Mouse (Mus musculus) cerebellum, adult (tissue): Measurements from ENCODE around the gene Atg13.

ENCODE experiments used
- ATAC-seq: cut with Nextera tagmentation; 2 replicates; pipeline ENCODE4 v1.9.2; 2017; ENCODE audit warnings: mild to moderate bottlenecking, moderate library complexity, mixed read lengths; ENCODE audit not compliant: insufficient number of reproducible peaks, low FRiP score, low TSS enrichment

The Atg13 gene

GRCm38 (mm10) chr2:91695436-91696224, 14.7 kb downstream of the Atg13 start:
- no peak for ATAC-seq

- no peak for ATAC-seq
Observed at GRCm38 (mm10) chr2:91689452-91689851, 20.9 kb downstream of the Atg13 start.

GRCm38 (mm10) chr2:91683919-91684318, 26.5 kb downstream of the Atg13 start:
- peak; percentile 58; the same call in 1 of the 2 replicates for ATAC-seq

GRCm38 (mm10) chr2:91682850-91683249, 27.5 kb downstream of the Atg13 start:
- ATAC-seq = no peak

- no peak for ATAC-seq
Observed at GRCm38 (mm10) chr2:91676961-91677360, 33.4 kb downstream of the Atg13 start.

- ATAC-seq = no peak
Observed at GRCm38 (mm10) chr2:91676420-91676819, 34.0 kb downstream of the Atg13 start.

GRCm38 (mm10) chr2:91674895-91675294, 35.5 kb downstream of the Atg13 start:
- no peak for ATAC-seq

- ATAC-seq = no peak
Observed at GRCm38 (mm10) chr2:91673587-91673986, 36.8 kb downstream of the Atg13 start.

- no peak for ATAC-seq
Observed at GRCm38 (mm10) chr2:91670038-91670437, 40.3 kb downstream of the Atg13 start.

- ATAC-seq = no peak
Observed at GRCm38 (mm10) chr2:91669326-91669725, 41.0 kb downstream of the Atg13 start.

GRCm38 (mm10) chr2:91667747-91668146, 42.6 kb downstream of the Atg13 start:
- ATAC-seq = no peak

GRCm38 (mm10) chr2:91666386-91666910, 43.9 kb downstream of the Atg13 start:
- ATAC-seq = no peak

GRCm38 (mm10) chr2:91664780-91665179, 45.6 kb downstream of the Atg13 start:
- no peak for ATAC-seq

GRCm38 (mm10) chr2:91660981-91661380, 49.4 kb downstream of the Atg13 start:
- ATAC-seq = no peak

- no peak for ATAC-seq
Observed at GRCm38 (mm10) chr2:91659657-91660056, 50.7 kb downstream of the Atg13 start.

GRCm38 (mm10) chr2:91656774-91657173, 53.6 kb downstream of the Atg13 start:
- no peak for ATAC-seq

GRCm38 (mm10) chr2:91655827-91656226, 54.5 kb downstream of the Atg13 start:
- no peak for ATAC-seq

- ATAC-seq = no peak
Observed at GRCm38 (mm10) chr2:91655388-91655787, 55.0 kb downstream of the Atg13 start.

- ATAC-seq = no peak
Observed at GRCm38 (mm10) chr2:91652863-91653262, 57.5 kb downstream of the Atg13 start.

- ATAC-seq = no peak
Observed at GRCm38 (mm10) chr2:91651458-91652258, 58.7 kb downstream of the Atg13 start.

GRCm38 (mm10) chr2:91650360-91650995, 59.9 kb downstream of the Atg13 start:
- peak; percentile 1; the same call in 1 of the 2 replicates for ATAC-seq
